Mouse (Mus musculus) intestine, postnatal 0 days (tissue): ENCODE data around the gene Ankle1. TPM values are rescaled to one million over a fixed set of nuclear protein-coding genes. Genes with fewer than 3 reads are reported as not detected.

ENCODE experiments used
- ATAC-seq: fragments of 200-750 bp; cut with Nextera tagmentation; 2 replicates; pipeline ENCODE4 v1.8.0; 2017; ENCODE audit warnings: mild to moderate bottlenecking, moderate TSS enrichment, moderate library complexity
- H3K27ac ChIP-seq: fragments of 300-500 bp; sonication (generic); 2 replicates; pipeline ENCODE4 v1.5.1; 2014; ENCODE audit warnings: mild to moderate bottlenecking, low read depth, low read length, moderate library complexity
- H3K27me3 ChIP-seq: fragments of 300-500 bp; sonication (generic); replicated peaks from 2 replicates; pipeline ENCODE4 v1.6.1; 2014; ENCODE audit warnings: low read length, mixed read lengths; ENCODE audit not compliant: control insufficient read depth, insufficient read depth
- H3K36me3 ChIP-seq: fragments of 300-500 bp; sonication (generic); 2 replicates; pipeline ENCODE4 v1.6.1; 2014; ENCODE audit warnings: mild to moderate bottlenecking, moderate library complexity; ENCODE audit not compliant: control insufficient read depth, insufficient read depth
- H3K4me1 ChIP-seq: fragments of 300-500 bp; sonication (generic); replicated peaks from 2 replicates; pipeline ENCODE4 v1.6.1; 2014; ENCODE audit warnings: antibody characterized with exemption, low read length, mixed read lengths; ENCODE audit not compliant: control insufficient read depth, insufficient read depth
- H3K4me2 ChIP-seq: fragments of 300-500 bp; sonication (generic); replicated peaks from 2 replicates; pipeline ENCODE4 v1.6.1; 2014; ENCODE audit warnings: low read depth, mild to moderate bottlenecking, moderate library complexity
- H3K4me3 ChIP-seq: fragments of 300-500 bp; sonication (generic); 2 replicates; pipeline ENCODE4 v1.5.1; 2014; ENCODE audit warnings: low read depth, low read length
- H3K9ac ChIP-seq: fragments of 300-500 bp; sonication (generic); 2 replicates; pipeline ENCODE4 v1.6.1; 2014; ENCODE audit warnings: mild to moderate bottlenecking, low read depth, low read length
- H3K9me3 ChIP-seq: fragments of 300-500 bp; sonication (generic); 2 replicates; pipeline ENCODE4 v1.6.1; 2016; ENCODE audit warnings: mixed run types; ENCODE audit not compliant: control insufficient read depth
- CTCF ChIP-seq: sonication (generic); IDR thresholded peaks from 2 replicates; pipeline ENCODE4 v1.5.1; 2016; ENCODE audit warnings: low read depth, mild to moderate bottlenecking, control low read depth, antibody characterized with exemption, moderate library complexity
- WGBS: fragments of 180-500 bp; shearing (Covaris S2); extraction: QIAGEN DNeasy Blood & Tissue Kit; methylation state at CpG from one replicate; pipeline ENCODE4 v1.1.7; 2014; 5-methylcytosine and 5-hydroxymethylcytosine counted together
- polyA plus RNA-seq: library from polyadenylated mRNA; unstranded; fragments of >200 nt; fragmentation: Nextera tagmentation; extraction: Ambion mirVana; gene quantifications from 2 replicates; pipeline ENCODE4 v1.2.1, GENCODE M21; 2015

Gene Ankle1
- polyA plus RNA-seq, 1 experiment from 2014 or later = 2.8 TPM

DNA sequence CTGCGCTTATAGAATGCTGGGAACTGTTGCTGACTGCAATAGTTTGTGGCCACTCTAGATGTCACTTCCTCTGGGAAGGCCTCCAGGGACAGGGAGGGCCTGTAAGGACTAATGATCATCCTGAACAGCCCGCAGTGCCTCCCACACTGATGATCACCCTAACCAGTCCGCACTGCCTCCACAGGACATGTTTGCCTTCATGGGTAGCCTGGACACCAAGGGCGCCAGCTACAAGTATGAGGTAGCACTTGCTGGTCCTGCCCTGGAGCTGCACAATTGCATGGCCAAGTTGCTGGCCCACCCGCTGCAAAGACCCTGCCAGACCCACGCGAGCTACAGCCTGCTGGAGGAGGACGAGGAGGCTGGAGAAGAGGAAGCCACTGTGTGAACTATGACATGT, 1.8 kb upstream of the Ankle1 start:
- Histone ChIP-seq H3K27me3 (no peaks in the 10 kb centered on the region), H3K4me2 (no peak overlapping the region), H3K4me1 (0 out of 2 replicates have a peak, but pooled peaks cover 4% of the 10 kb centered on the region), H3K9ac (no peak overlapping the region), H3K36me3 (peaks cover 17% of the 10 kb centered on the region), H3K9me3 (no peaks in the 10 kb centered on the region), H3K4me3 (no peak overlapping the region), H3K27ac (no peak overlapping the region)
- 86% methylated on average over 8 of the region's 8 CpGs for WGBS
- no peak for ATAC-seq
- no peak for TF ChIP-seq CTCF

DNA sequence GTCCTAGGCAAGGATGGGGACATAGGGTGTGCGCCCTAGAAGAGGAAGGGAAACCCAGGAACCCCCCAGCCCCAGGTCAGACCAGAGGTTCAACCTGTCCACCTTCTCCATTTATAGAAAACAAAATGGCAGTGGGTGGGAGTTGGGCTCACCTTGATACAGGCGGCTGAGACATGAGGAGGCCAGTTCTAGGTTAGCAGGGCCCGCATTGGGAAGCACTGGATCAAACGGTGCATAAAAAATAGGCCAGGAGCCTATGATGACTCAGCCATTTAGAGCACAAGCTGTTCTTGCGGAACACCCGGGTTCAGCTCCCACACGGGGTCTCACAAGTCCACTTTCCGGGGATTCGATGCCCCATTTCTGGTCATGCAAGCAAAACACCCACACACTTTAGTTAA, 859 bp upstream of the Ankle1 start:
- WGBS = 88% methylated on average over 9 of the region's 9 CpGs
- H3K9ac ChIP-seq = no peak overlapping the region
- no peak for ATAC-seq
- H3K4me1 ChIP-seq = 0 out of 2 replicates have a peak, but pooled peaks cover 4% of the 10 kb centered on the region
- H3K27ac ChIP-seq = no peak overlapping the region
- H3K9me3 ChIP-seq = no peaks in the 10 kb centered on the region
- peak overlapping the region; percentile 98 for H3K4me2 ChIP-seq
- peaks cover 13% of the 10 kb centered on the region; the same call in 1 of the 2 replicates for H3K36me3 ChIP-seq
- no peak for TF ChIP-seq CTCF
- no peak overlapping the region for H3K4me3 ChIP-seq
- H3K27me3 ChIP-seq = no peaks in the 10 kb centered on the region

DNA sequence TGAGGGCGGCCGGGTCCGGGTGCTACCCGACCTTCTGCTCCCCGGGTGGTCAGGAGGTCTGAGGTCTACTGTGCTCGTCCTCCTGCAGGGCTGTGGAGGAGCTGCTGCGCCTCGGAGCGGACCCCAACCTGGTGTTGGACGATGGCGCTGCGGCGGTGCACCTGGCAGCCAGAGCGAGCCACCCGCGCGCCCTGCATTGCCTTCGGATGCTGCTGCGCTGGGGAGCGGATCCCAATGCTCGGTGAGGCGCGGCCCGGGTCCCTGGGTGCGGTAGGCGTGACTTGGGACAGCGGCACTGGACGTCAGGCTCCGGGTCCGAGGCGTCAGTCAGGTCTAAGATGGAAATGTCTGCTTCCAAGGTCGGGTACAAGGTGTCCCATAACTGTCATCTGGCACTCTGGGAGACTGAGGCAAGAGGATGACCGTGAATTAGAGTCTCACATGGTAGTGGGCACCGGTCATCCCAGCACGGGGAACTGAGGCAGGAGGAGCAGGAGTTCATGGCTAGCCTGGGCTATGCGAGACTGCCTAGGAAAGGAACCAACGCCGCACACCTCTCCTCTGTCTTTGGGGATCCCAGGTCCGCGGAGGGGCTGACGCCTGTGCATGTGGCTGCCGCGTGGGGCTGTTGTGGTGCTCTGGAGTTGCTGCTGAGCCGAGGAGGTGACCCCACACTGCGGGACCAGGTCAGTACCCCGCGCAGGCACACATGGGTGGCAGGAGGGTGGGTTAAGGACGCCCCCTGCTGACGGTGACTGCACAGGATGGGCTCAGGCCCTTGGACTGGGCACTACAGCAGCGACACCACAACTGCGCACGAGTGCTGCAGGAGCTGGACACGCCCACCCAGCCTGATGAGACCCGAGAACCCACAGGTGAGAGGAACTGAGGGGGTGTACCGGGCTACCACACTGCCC, 547 bp downstream of the Ankle1 start:
- peak; percentile 94 for TF ChIP-seq CTCF
- Histone ChIP-seq H3K27me3 (no peaks in the 10 kb centered on the region), H3K9me3 (no peaks in the 10 kb centered on the region), H3K4me1 (0 out of 2 replicates have a peak, but pooled peaks cover 4% of the 10 kb centered on the region), H3K4me3 (peak overlapping the region; percentile 59), H3K36me3 (peaks cover 12% of the 10 kb centered on the region; the same call in 1 of the 2 replicates), H3K4me2 (peak overlapping the region; percentile 98), H3K9ac (peak overlapping the region; percentile 58), H3K27ac (no peak overlapping the region)
- under 1% methylated on average over 55 of the region's 55 CpGs for WGBS
- ATAC-seq = peak; percentile 58

DNA sequence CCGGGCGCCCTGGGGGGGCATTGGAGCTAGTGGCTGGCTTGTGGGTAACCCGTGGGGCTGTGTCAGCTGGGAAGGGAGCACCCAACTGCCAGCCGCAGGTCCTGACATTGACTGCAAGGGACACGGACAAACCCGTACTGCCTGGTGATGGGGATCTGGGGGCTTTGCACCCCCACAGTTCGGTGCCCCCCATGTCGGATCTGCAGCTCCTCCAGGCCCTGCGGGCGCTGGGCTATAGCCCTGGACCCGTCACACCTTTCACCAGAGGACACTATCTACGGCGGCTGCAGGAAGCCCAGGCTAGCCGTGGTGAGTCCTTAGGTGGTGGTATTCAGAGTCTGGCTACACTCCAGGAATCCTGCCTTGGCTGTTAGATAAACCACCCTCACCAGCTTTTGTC, 1.6 kb downstream of the Ankle1 start:
- Histone ChIP-seq H3K27me3 (no peaks in the 10 kb centered on the region), H3K4me3 (no peak overlapping the region), H3K4me2 (no peak overlapping the region; the same call in 1 of the 2 replicates), H3K9ac (no peak overlapping the region), H3K4me1 (0 out of 2 replicates have a peak, but pooled peaks cover 4% of the 10 kb centered on the region), H3K27ac (no peak overlapping the region), H3K9me3 (no peaks in the 10 kb centered on the region), H3K36me3 (peaks cover 12% of the 10 kb centered on the region; the same call in 1 of the 2 replicates)
- no peak for TF ChIP-seq CTCF
- ATAC-seq = no peak
- 91% methylated on average over 14 of the region's 14 CpGs for WGBS

DNA sequence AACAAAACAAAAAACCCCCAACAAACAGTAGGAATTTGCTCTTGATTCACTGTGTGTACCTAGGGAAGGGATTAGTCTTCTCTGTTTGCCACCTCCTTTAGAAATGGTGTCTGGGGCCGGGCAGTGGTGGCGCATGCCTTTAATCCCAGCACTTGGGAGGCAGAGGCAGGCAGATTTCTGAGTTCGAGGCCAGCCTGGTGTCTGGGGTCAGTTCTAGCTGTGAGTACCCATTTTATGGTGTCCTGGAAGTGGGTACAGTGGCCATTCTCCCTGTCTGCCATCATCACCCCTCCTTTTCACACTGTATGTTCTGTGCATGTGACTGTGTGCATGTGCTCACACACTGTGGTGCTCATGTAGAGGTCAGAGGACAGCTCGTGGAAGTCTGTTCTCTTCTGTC, 2.4 kb downstream of the Ankle1 start:
- Histone ChIP-seq H3K9ac (no peak overlapping the region), H3K4me3 (no peak overlapping the region), H3K4me1 (0 out of 2 replicates have a peak, but pooled peaks cover 4% of the 10 kb centered on the region), H3K4me2 (no peak overlapping the region), H3K27ac (no peak overlapping the region), H3K27me3 (no peaks in the 10 kb centered on the region), H3K9me3 (no peaks in the 10 kb centered on the region), H3K36me3 (peaks cover 12% of the 10 kb centered on the region; the same call in 1 of the 2 replicates)
- no peak for TF ChIP-seq CTCF
- 95% methylated on average over 4 of the region's 4 CpGs for WGBS
- no peak for ATAC-seq

DNA sequence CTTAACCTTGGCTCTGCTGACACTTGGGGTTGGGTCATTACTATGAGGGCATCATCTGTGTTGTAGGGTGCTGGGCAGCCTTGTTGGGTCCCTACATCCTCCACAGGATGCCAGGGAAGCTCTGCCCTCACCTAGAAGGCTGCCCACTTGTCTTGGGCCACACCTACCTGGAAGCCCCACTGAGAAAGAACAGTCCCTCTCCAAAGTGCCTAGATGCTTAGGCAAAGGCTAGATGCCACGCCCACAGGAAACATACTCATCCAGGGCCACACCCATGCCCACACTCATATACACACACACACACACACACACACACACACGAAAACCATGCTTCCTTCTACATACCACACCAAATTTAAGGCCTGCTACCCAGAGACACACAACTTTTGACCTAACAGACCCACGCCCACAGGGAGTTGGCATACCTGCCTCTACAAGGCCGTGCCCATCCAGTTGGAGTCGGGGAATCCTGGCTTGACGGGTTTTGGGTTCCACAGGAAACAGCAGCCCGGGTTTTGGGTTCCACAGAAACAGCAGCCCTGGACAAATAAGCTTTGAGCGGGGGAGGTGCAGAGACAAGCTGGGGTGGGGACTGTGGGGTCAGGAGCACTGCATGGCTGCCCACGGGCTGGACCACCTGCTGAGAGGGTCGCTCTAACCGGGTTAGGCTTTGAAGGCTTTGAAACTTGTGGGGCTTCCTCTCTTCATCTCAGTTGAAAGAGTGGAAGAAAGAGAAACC, 5.9 kb downstream of the Ankle1 start:
- Histone ChIP-seq H3K9ac (no peak overlapping the region), H3K36me3 (peaks cover 12% of the 10 kb centered on the region; the same call in 1 of the 2 replicates), H3K27me3 (no peaks in the 10 kb centered on the region), H3K9me3 (no peaks in the 10 kb centered on the region), H3K27ac (no peak overlapping the region), H3K4me3 (no peak overlapping the region), H3K4me1 (no peaks in the 10 kb centered on the region), H3K4me2 (no peak overlapping the region)
- no peak for ATAC-seq
- WGBS = 38% methylated on average over 11 of the region's 11 CpGs
- TF ChIP-seq CTCF = no peak
